Mouse (Mus musculus) thymus, adult 18-20 months (tissue): ENCODE results near the gene Hoxd10.

ENCODE experiments used
- DNase-seq, 2 experiments: peaks; one replicate each; pipeline ENCODE4 v3.0.0; 2022; ENCODE audit warnings: mixed read lengths in 2 of 2

The Hoxd10 gene

GRCm38 (mm10) chr2:74710929-74711543 is 19.3 kb downstream of the Hoxd10 start:
- DNase-seq, result no peak

GRCm38 (mm10) chr2:74711721-74712621 is 20.2 kb downstream of the Hoxd10 start, which contains the start of the genes Hoxd3 and Hoxd4:
TSS of gene Hoxd3 (plus strand) at chr2:74711927.
TSS of gene Hoxd4 (plus strand) at chr2:74711929.
- no peak for DNase-seq

- DNase-seq, result no peak
These were observed 21.8 kb downstream of the Hoxd10 start for GRCm38 (mm10) chr2:74713239-74714150.

GRCm38 (mm10) chr2:74714156-74714789 is 22.5 kb downstream of the Hoxd10 start:
- no peak for DNase-seq

GRCm38 (mm10) chr2:74714881-74715280 is 23.2 kb downstream of the Hoxd10 start:
- DNase-seq, result no peak

GRCm38 (mm10) chr2:74715504-74716241 is 23.9 kb downstream of the Hoxd10 start:
- peak; percentile 41 to 47 for DNase-seq

- DNase-seq, result no peak
These were observed 28.7 kb downstream of the Hoxd10 start for GRCm38 (mm10) chr2:74720384-74720783.

GRCm38 (mm10) chr2:74720955-74721491 is 29.3 kb downstream of the Hoxd10 start:
- DNase-seq, result no peak

GRCm38 (mm10) chr2:74721882-74722281 is 30.2 kb downstream of the Hoxd10 start:
- DNase-seq, result no peak

GRCm38 (mm10) chr2:74722949-74723348 is 31.2 kb downstream of the Hoxd10 start:
- DNase-seq, result no peak

GRCm38 (mm10) chr2:74724244-74725015 is 32.7 kb downstream of the Hoxd10 start:
- DNase-seq, result no peak

GRCm38 (mm10) chr2:74725171-74725570 is 33.4 kb downstream of the Hoxd10 start:
- no peak for DNase-seq

- no peak for DNase-seq
These were observed 34.8 kb downstream of the Hoxd10 start, which contains the start of gene Gm28230 for GRCm38 (mm10) chr2:74726551-74726950. TSS of gene Gm28230 (plus strand) at chr2:74726728.

GRCm38 (mm10) chr2:74726973-74727639 is 35.4 kb downstream of the Hoxd10 start:
- DNase-seq, result no peak

- DNase-seq, result no peak
These were observed 36.0 kb downstream of the Hoxd10 start for GRCm38 (mm10) chr2:74727640-74728302.

- no peak for DNase-seq
These were observed 36.6 kb downstream of the Hoxd10 start for GRCm38 (mm10) chr2:74728303-74728680.

- DNase-seq, result no peak
These were observed 38.6 kb downstream of the Hoxd10 start for GRCm38 (mm10) chr2:74730331-74730730.

GRCm38 (mm10) chr2:74731055-74731454 is 39.3 kb downstream of the Hoxd10 start:
- DNase-seq, result no peak

- DNase-seq, result no peak
These were observed 40.2 kb downstream of the Hoxd10 start for GRCm38 (mm10) chr2:74731799-74732512.
